Mouse (Mus musculus) liver, postnatal 0 days (tissue): Measurements from ENCODE around the gene Poldip3.

ENCODE experiments used
- CTCF ChIP-seq: sonication (generic); IDR thresholded peaks from 2 replicates; pipeline ENCODE4 v1.5.1; 2016; ENCODE audit warnings: antibody characterized with exemption, low read depth
- EP300 ChIP-seq: IDR thresholded peaks from 2 replicates; pipeline ENCODE4 v1.6.1; 2016; ENCODE audit warnings: antibody characterized with exemption, low read depth, mild to moderate bottlenecking

DNA sequence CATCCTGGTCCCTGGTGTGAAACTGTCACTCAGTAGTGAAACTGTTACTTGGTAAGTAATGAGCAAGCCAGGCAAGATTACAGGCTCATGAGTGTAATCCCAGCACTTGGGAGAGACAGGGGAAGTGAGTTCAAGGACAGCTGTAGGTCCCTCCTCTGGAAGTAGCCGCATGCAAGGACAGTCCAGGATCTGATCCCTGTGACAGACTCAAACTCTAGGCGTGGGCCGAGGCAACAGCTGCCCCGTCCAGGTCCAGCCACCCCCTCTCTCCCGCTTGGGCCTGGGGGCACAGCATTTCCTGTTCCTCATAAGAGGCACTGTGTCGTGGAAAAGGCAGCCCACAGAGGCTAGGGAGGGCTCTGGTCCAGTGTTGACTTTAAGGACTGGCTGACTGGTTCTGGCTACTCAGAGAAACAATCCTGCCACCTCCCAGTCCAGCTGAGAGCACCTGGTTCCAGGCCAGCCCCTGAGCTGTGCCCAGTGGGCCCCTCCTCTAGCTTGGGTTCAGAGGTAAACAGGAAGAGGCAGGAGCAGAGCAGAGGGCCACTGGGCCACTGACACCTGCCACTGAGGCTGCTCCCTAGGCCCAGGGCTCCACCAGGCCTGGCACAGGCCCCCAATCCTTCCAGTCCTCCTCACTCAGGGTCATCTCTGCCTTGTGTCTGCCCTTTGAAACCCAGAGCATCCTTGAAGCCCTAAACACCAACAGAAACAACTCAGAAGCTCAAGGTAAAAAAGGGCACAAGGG is 6.7 kb upstream of the Poldip3 start:
- TF ChIP-seq CTCF (no peak), EP300 (no peak)
